Mouse (Mus musculus) embryo, embryonic 9.5 days (tissue): ENCODE measurements at regions not wholly inside any gene's neighbourhood (a gene's known extent, or its start where the extent isn't known, plus 50 kb on each side); places are given as distances from the start of the nearest gene placed in this dataset.

Experiments used
- DNase-seq: peaks from one replicate; pipeline ENCODE4 v3.0.0-alpha.2; 2017; ENCODE audit errors: extremely low spot score

GRCm38 (mm10) chr13:72023666-72024065 is 60.1 kb upstream of the Irx1 start:
- no peak for DNase-seq

- no peak for DNase-seq
Observed at GRCm38 (mm10) chr13:72043930-72044470, 80.5 kb upstream of the Irx1 start.

GRCm38 (mm10) chr13:72056469-72056868 is 92.9 kb upstream of the Irx1 start:
- DNase-seq: no peak

- no peak for DNase-seq
Observed at GRCm38 (mm10) chr13:72061659-72062058, 98.1 kb upstream of the Irx1 start.

- no peak for DNase-seq
Observed at GRCm38 (mm10) chr13:72063278-72063761, 99.8 kb upstream of the Irx1 start.

GRCm38 (mm10) chr13:72096585-72096984 is 133.1 kb upstream of the Irx1 start:
- DNase-seq: no peak

- DNase-seq: no peak
Observed at GRCm38 (mm10) chr13:72097268-72097667, 133.7 kb upstream of the Irx1 start.

- no peak for DNase-seq
Observed at GRCm38 (mm10) chr13:72097811-72098210, 134.3 kb upstream of the Irx1 start.

- DNase-seq: no peak
Observed at GRCm38 (mm10) chr13:72100741-72101140, 137.2 kb upstream of the Irx1 start.

- no peak for DNase-seq
Observed at GRCm38 (mm10) chr13:72108666-72109065, 145.1 kb upstream of the Irx1 start.

- DNase-seq: no peak
Observed at GRCm38 (mm10) chr13:72113942-72114341, 150.4 kb upstream of the Irx1 start.

- no peak for DNase-seq
Observed at GRCm38 (mm10) chr13:72114776-72115663, 151.5 kb upstream of the Irx1 start.

GRCm38 (mm10) chr13:72120467-72120866 is 156.9 kb upstream of the Irx1 start:
- no peak for DNase-seq

- DNase-seq: peak; percentile 42
Observed at GRCm38 (mm10) chr13:72120911-72121553, 157.5 kb upstream of the Irx1 start.

- DNase-seq: no peak
Observed at GRCm38 (mm10) chr13:72121554-72122229, 158.2 kb upstream of the Irx1 start.

- DNase-seq: no peak
Observed at GRCm38 (mm10) chr13:72122230-72122627, 158.7 kb upstream of the Irx1 start.

- no peak for DNase-seq
Observed at GRCm38 (mm10) chr13:72128306-72128705, 164.8 kb upstream of the Irx1 start.

GRCm38 (mm10) chr13:72131341-72131740 is 167.8 kb upstream of the Irx1 start:
- no peak for DNase-seq

- peak; percentile 24 for DNase-seq
Observed at GRCm38 (mm10) chr13:72134101-72134768, 170.7 kb upstream of the Irx1 start.

- DNase-seq: peak; percentile 5
Observed at GRCm38 (mm10) chr13:72166225-72166624, 202.7 kb upstream of the Irx1 start.

- DNase-seq: no peak
Observed at GRCm38 (mm10) chr13:72167434-72167833, 203.9 kb upstream of the Irx1 start.

- DNase-seq: no peak
Observed at GRCm38 (mm10) chr13:72183636-72184035, 220.1 kb upstream of the Irx1 start.
